Mouse (Mus musculus): ENCODE measurements around the gene Gm8369.
"Not testable (repeated sequence)": the region's sequence is repeated elsewhere in the genome, so short reads cannot be mapped to it uniquely, and the experiment has no call there.

Gene Gm8369

GRCm38 (mm10) chr19:11485746-11486145, at the start of gene Gm8369:
TSS of gene Gm8369 (plus strand) at chr19:11485938.
- no peak for DNase-seq

- no peak for DNase-seq
Measured at GRCm38 (mm10) chr19:11443338-11443737, 42.4 kb upstream of the Gm8369 start, which contains the start of gene Ms4a4b. TSS of gene Ms4a4b (plus strand) at chr19:11443553.

GRCm38 (mm10) chr19:11443964-11444363, 41.8 kb upstream of the Gm8369 start:
- no peak for DNase-seq

- DNase-seq, result no peak
Measured at GRCm38 (mm10) chr19:11447238-11447637, 38.5 kb upstream of the Gm8369 start.

- not testable (repeated sequence) for DNase-seq
Measured at GRCm38 (mm10) chr19:11459041-11459440, 26.7 kb upstream of the Gm8369 start.

GRCm38 (mm10) chr19:11464795-11465194, 20.9 kb upstream of the Gm8369 start:
- DNase-seq, result not testable (repeated sequence)

GRCm38 (mm10) chr19:11466471-11466870, 19.3 kb upstream of the Gm8369 start:
- DNase-seq, result no peak

GRCm38 (mm10) chr19:11468361-11468760, 17.4 kb upstream of the Gm8369 start:
- DNase-seq, result not testable (repeated sequence)

- not testable (repeated sequence) for DNase-seq
Measured at GRCm38 (mm10) chr19:11469215-11469614, 16.5 kb upstream of the Gm8369 start, which contains the start of gene Ms4a6c. TSS of gene Ms4a6c (plus strand) at chr19:11469366.

- DNase-seq, result no peak
Measured at GRCm38 (mm10) chr19:11479714-11480113, 6.0 kb upstream of the Gm8369 start.

- no peak for DNase-seq
Measured at GRCm38 (mm10) chr19:11482684-11483083, 3.1 kb upstream of the Gm8369 start.

- no peak for DNase-seq
Measured at GRCm38 (mm10) chr19:11483941-11484340, 1.8 kb upstream of the Gm8369 start.

GRCm38 (mm10) chr19:11484388-11484787, 1.4 kb upstream of the Gm8369 start:
- no peak for DNase-seq

- no peak for DNase-seq
Measured at GRCm38 (mm10) chr19:11485266-11485665, 472 bp upstream of the Gm8369 start.

- no peak for DNase-seq
Measured at GRCm38 (mm10) chr19:11486599-11486998, 861 bp downstream of the Gm8369 start.

GRCm38 (mm10) chr19:11491406-11492189, 5.9 kb downstream of the Gm8369 start:
- DNase-seq, result no peak

GRCm38 (mm10) chr19:11492671-11493070, 6.9 kb downstream of the Gm8369 start:
- no peak for DNase-seq

- DNase-seq, result no peak
Measured at GRCm38 (mm10) chr19:11494519-11494918, 8.8 kb downstream of the Gm8369 start.

- no peak for DNase-seq
Measured at GRCm38 (mm10) chr19:11496361-11496760, 10.6 kb downstream of the Gm8369 start.

- not testable (repeated sequence) for DNase-seq
Measured at GRCm38 (mm10) chr19:11497300-11497699, 11.6 kb downstream of the Gm8369 start.

GRCm38 (mm10) chr19:11500796-11501195, 15.1 kb downstream of the Gm8369 start:
- DNase-seq, result no peak

GRCm38 (mm10) chr19:11501326-11501725, 15.6 kb downstream of the Gm8369 start:
- no peak for DNase-seq

GRCm38 (mm10) chr19:11504857-11505256, 19.1 kb downstream of the Gm8369 start:
- no peak for DNase-seq

GRCm38 (mm10) chr19:11513458-11513857, 27.7 kb downstream of the Gm8369 start:
- DNase-seq, result no peak

- no peak for DNase-seq
Measured at GRCm38 (mm10) chr19:11516246-11516645, 30.5 kb downstream of the Gm8369 start, which contains the start of gene Ms4a6b. TSS of gene Ms4a6b (plus strand) at chr19:11516512.

All from embryo, embryonic 11 days (tissue).